Mouse (Mus musculus) hindbrain, embryonic 10.5 days (tissue): ENCODE measurements around the gene Elp4. TPM values are rescaled to one million over a fixed set of nuclear protein-coding genes. Genes with fewer than 3 reads are reported as not detected.

ENCODE experiments used
- DNase-seq: peaks from one replicate; pipeline ENCODE4 v3.0.0-alpha.2; 2017; ENCODE audit warnings: low spot score
- H3K27ac ChIP-seq: fragments of 300-500 bp; sonication (generic); 2 replicates; pipeline ENCODE4 v1.5.1; 2016; ENCODE audit warnings: mild to moderate bottlenecking, moderate library complexity
- H3K27me3 ChIP-seq: fragments of 300-500 bp; sonication (generic); 2 replicates; pipeline ENCODE4 v1.6.1; 2016; ENCODE audit warnings: mild to moderate bottlenecking; ENCODE audit not compliant: poor library complexity, insufficient read depth, severe bottlenecking
- H3K36me3 ChIP-seq: fragments of 300-500 bp; sonication (generic); 2 replicates; pipeline ENCODE4 v1.6.1; 2016; ENCODE audit warnings: mild to moderate bottlenecking, moderate library complexity
- H3K4me1 ChIP-seq: fragments of 300-500 bp; sonication (generic); replicated peaks from 2 replicates; pipeline ENCODE4 v1.6.1; 2016; ENCODE audit warnings: mild to moderate bottlenecking
- H3K4me3 ChIP-seq: fragments of 300-500 bp; sonication (generic); 2 replicates; pipeline ENCODE4 v1.5.1; 2016; ENCODE audit warnings: mild to moderate bottlenecking, moderate library complexity
- H3K9me3 ChIP-seq: fragments of 300-500 bp; sonication (generic); 2 replicates; pipeline ENCODE4 v1.6.1; 2016; ENCODE audit warnings: mild to moderate bottlenecking, moderate library complexity
- WGBS: fragments of 180-500 bp; shearing (Covaris S2); methylation state at CpG from one replicate; pipeline ENCODE4 v1.1.7; 2016; 5-methylcytosine and 5-hydroxymethylcytosine counted together
- polyA plus RNA-seq: library from polyadenylated mRNA; unstranded; fragments of >200 nt; fragmentation: Nextera tagmentation; extraction: Ambion mirVana; gene quantifications from 2 replicates; pipeline ENCODE4 v1.2.1, GENCODE M21; 2016

The Elp4 gene
- polyA plus RNA-seq, 1 experiment from 2014 or later = 49.8 TPM

DNA sequence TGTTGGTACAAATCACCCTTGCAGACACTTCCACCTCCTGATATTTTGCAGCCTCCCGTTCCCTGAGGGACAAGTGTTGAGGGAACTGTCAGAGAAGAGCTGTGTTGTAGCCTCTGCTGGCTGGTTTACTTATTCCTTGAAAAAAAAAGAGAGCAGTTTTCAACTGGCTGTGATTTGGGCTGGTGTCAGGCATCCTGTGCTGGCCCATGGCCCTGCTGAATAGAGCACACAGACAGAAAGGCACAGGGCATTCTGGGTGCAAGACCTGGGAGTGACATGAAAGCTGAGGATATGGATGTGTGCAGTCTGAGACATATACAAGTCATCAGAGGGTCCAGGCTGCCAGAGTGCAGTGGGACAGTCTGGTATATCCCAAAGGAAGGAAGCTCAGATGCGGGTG lies 205.7 kb downstream of the Elp4 start:
- Histone ChIP-seq H3K36me3 (peaks cover 27% of the 10 kb centered on the region), H3K27me3 (peaks cover 25% of the 10 kb centered on the region), H3K4me3 (no peak overlapping the region), H3K27ac (no peak overlapping the region), H3K9me3 (no peaks in the 10 kb centered on the region), H3K4me1 (peaks cover 13% of the 10 kb centered on the region; the same call in 1 of the 2 replicates)
- 83% methylated on average over 2 of the region's 2 CpGs for WGBS
- no peak for DNase-seq

DNA sequence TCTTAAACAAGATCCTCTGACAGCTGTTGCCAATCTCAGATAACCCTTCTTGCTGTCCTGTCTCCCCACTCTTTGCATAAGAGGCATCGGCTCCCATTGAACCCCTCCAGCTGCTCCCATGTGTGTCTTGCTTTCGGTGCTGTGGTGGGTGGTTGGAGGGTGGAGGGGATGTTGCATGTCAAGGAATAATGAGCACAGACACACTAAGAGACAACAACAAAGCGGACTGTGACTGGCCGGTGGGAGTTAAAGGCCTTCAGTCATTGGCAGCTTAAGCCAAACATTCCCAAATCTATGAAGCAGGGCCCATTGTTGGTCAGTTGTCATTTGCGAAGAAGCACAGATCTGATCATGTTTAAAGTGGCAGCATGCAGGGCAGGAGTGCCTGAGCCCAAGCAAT lies 206.6 kb downstream of the Elp4 start:
- Histone ChIP-seq H3K36me3 (peaks cover 36% of the 10 kb centered on the region), H3K9me3 (no peaks in the 10 kb centered on the region), H3K27ac (no peak overlapping the region), H3K4me3 (no peak overlapping the region), H3K4me1 (peaks cover 22% of the 10 kb centered on the region), H3K27me3 (peaks cover 33% of the 10 kb centered on the region)
- no peak for DNase-seq
- 60% methylated on average over 5 of the region's 5 CpGs for WGBS

DNA sequence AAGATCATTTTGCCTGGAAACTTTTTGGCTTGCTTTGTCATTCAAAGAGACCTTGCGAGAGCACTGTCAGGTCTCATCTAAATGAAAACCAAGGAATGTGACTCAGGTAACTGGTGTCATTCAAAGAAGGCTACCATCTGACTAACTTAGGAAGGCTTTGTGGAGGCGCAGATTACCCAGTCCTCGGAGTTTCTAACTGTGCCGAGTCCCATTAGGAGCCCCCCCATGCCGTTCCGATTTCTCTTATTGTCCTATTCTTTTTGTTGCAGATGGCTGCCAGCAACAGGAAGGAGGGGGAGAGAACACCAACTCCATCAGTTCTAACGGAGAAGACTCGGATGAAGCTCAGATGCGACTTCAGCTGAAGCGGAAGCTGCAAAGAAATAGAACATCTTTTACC lies 213.1 kb downstream of the Elp4 start:
- Histone ChIP-seq H3K27ac (peak overlapping the region; percentile 17; the same call in 1 of the 2 replicates), H3K4me1 (peaks cover 80% of the 10 kb centered on the region), H3K4me3 (peak overlapping the region; percentile 16; the same call in 1 of the 2 replicates), H3K27me3 (peaks cover 87% of the 10 kb centered on the region), H3K36me3 (peaks cover 35% of the 10 kb centered on the region), H3K9me3 (no peaks in the 10 kb centered on the region)
- 5% methylated on average over 10 of the region's 10 CpGs for WGBS
- peak; percentile 42 for DNase-seq

DNA sequence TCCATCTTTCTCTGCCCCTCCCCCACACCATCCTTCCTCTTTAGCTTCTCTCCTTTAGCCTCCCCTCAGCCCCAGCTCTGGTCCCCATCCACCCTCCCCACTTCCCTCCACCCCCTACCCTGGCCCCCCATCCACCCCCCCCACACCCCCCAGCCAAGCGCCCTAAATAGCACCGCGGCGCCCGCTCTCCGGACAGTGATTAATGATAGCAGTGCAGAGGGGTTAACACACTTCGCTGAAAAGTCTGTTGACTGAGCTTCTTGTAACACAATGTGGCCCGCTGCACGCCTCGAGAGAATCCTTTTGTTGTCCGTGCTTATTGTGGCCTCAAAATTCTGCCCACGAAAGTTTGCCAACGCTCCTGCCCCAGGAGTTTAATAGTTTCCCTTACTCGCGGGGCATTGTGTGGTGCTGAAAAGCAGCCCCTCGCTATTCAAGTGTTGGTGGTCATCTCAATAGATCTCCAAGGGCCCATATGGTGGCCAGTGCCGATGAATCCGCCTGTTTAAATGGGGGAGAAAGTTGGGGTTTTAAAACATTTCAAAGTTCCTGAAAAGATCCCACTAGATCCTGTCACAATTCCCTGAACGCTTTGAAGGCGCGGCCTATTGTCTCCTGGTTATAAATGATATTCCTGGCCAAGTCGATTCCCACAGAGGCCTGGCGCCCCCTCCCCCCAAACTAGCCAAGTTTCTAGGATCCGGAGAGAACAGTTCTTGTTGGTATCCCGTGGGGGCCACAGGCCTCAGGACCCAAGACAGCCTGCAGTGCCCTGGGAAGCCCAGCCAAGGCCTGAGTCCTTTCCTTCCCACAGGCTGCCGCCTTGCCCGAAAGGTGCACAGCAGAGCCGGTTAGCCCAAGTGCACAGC lies 214.4 kb downstream of the Elp4 start:
- Histone ChIP-seq H3K27ac (peak overlapping the region; percentile 84), H3K9me3 (no peaks in the 10 kb centered on the region), H3K36me3 (peaks cover 33% of the 10 kb centered on the region), H3K27me3 (peaks cover 91% of the 10 kb centered on the region), H3K4me1 (peaks cover 86% of the 10 kb centered on the region), H3K4me3 (peak overlapping the region; percentile 41)
- under 1% methylated on average over 28 of the region's 28 CpGs for WGBS
- DNase-seq = peak; percentile 81

DNA sequence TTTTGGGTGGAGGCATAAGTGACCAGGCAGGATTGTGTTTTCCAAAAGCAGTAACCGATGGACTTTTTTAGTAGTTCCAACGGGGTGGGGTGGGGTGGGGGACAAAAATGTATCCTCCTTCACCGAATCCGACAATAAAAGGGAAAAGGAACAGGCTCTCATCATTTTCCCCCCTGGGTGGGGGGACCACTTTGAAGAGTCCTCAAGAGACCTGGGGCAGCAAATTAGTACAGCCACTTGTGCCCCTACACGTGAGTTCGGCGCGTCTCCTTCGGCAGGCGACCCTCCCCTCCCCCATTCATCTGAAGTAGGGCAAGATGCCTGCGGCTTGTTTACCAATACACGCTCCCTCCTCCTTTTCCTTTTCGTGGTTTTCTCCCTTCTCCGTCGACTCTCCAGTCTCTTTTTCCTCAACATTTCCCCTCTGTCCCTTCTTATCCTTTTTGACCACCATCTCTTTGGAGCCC lies 215.0 kb downstream of the Elp4 start:
- no peak for DNase-seq
- Histone ChIP-seq H3K27ac (peak overlapping the region; percentile 84), H3K4me1 (peaks cover 83% of the 10 kb centered on the region), H3K36me3 (peaks cover 34% of the 10 kb centered on the region), H3K9me3 (no peaks in the 10 kb centered on the region), H3K4me3 (peak overlapping the region; percentile 41), H3K27me3 (peaks cover 96% of the 10 kb centered on the region)
- 0% methylated on average over 15 of the region's 15 CpGs for WGBS

DNA sequence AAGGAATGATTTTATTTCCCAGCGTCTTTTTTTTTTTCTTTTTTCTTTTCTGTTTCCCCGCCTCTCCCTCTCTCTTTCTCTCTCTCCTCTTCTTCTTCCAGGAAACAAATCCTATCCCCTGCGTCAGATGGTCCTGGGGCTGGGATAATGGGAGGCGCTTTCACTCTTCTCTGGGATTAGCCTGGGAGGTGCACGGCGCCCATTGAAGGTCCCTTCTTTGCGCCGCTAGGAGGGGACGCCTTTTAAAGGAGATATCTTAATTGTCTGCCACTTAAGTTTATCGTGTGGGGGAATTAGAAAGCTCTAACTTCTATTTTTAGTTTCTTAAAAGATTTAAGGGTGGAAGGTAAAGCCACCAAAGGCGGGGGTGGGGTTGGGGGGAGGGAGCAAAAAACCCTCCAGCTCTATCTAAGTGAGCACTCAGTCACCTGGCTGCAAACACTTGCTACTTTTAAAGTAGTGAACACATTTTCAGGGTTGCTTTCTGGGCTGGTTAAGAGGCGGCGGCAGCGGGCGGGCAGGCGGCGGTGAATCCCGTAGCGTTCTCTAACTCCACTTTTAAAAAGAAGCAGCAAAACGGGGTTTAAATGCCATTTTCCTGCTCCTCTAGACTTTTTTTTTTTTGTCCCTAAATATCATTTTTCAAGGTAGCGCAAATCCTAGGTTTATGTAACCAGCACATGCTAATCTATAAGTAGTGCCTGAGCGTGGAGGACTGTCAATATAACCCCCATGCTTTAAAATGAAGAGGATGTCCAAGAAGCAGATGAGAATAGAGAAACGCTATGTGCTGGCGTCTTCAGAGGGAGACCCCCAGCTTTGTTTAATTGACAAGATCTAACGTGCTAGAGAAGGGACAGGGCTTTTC lies 215.7 kb downstream of the Elp4 start:
- H3K27me3 ChIP-seq = peaks cover 100% of the 10 kb centered on the region
- no peaks in the 10 kb centered on the region for H3K9me3 ChIP-seq
- H3K4me1 ChIP-seq = peaks cover 79% of the 10 kb centered on the region
- H3K36me3 ChIP-seq = peaks cover 31% of the 10 kb centered on the region
- peak overlapping the region; percentile 84 for H3K27ac ChIP-seq
- peak; percentile 33 for DNase-seq
- under 1% methylated on average over 25 of the region's 25 CpGs for WGBS
- peak overlapping the region; percentile 41 for H3K4me3 ChIP-seq

DNA sequence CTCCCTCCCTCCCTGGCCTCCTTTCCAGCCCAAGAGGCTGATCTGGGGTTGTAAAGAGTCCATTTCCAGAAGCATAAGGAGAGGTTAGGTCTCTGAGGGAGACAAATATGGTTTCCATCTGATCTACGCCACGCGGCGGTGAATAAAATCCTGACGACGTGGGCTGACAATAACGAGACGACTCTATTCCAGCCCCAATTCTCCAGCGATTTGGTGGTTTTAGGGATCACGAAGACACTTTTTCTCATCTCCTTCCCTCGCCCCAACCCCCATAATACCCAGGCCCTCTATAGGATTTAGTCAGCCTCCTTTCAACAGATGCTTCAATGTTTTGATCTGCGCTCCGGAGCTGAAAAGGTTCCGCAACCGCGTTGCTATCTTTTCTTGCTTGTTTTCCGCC lies 216.4 kb downstream of the Elp4 start:
- peaks cover 24% of the 10 kb centered on the region for H3K36me3 ChIP-seq
- H3K9me3 ChIP-seq = no peaks in the 10 kb centered on the region
- peak overlapping the region; percentile 84 for H3K27ac ChIP-seq
- peaks cover 100% of the 10 kb centered on the region for H3K27me3 ChIP-seq
- peak overlapping the region; percentile 41 for H3K4me3 ChIP-seq
- H3K4me1 ChIP-seq = peaks cover 75% of the 10 kb centered on the region
- 1% methylated on average over 17 of the region's 17 CpGs for WGBS
- DNase-seq = no peak

DNA sequence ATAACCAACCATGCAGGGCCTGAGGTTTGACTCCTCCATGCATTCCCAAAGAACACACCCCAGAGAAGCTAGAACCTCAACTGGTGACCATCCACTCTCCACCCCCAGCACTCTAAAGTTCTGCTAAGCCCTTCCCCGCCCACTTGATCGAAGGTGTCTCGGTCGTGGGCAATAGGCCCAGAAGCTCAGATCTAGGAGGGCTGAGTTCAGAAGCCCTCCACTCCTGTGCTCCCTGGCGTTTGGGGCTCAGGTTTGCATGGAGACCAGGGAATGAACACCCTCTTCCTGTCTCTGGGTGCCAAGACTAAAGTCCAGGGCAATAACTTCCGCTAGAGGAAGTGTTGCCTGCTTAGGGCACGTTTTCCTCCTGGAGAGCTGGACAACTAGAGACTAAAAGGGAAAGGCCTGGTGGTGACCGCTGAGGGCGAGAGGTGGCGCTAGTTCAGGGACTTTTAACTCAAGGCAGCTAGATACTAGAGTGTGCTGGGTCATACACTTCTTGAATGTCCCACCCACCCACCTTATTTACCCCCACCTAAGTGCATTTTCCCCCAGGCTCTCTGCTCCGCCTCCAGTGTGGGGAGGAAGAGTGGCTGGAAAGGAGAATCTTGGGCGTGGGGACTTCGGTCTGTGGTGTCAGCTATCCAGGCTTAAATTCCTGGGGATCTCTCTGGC lies 216.9 kb downstream of the Elp4 start:
- 2% methylated on average over 13 of the region's 13 CpGs for whole genome bisulfite sequencing
- Histone ChIP-seq H3K4me3 (peak overlapping the region; percentile 41), H3K27me3 (peaks cover 100% of the 10 kb centered on the region), H3K36me3 (peaks cover 19% of the 10 kb centered on the region), H3K27ac (peak overlapping the region; percentile 84), H3K9me3 (no peaks in the 10 kb centered on the region), H3K4me1 (peaks cover 75% of the 10 kb centered on the region)
- peak; percentile 75 for DNase-seq

DNA sequence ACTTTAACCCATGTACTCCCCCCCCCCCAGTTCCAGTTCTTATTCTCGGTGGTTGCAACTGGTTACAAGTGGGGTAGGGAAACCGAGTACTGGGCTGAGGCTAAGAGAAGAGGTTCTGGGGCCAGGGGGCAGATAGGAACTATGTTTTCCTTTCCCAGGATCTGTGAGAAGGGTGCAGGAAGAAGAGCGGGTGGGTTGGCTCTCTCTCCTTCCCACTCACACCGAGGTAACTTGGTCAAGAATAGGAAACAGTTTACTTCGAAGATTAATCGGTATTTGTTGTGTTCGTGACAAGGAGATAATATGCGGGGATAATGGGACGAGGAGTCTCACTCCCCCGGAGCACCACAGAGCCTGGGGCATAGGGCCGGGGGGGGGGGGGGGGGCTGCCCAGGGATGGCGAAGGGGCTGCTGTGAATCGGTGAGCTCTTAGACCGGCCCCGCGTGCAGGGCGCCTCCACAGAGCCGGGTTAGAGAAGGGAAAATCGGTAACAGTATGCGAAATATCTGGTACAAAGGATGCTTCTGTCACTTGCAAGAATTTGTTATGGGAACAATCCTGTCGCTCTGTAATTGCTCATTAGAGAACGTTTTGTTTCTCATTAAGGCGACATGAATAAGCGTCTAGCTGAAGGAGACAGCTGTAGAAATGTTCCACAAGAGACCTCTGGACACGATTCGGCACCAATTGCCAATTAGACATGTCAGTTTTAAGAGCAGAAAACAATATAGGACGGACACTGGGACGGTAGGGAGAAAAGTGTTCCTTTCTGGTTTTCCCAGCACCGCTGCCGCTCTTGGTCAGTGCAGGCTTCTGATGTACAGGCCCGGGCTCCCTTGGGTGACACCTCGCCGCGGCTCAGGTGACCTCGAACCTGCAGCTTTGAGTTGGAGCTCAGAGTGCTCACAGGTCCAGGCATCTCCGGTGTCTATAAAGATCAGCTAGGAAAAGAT lies 217.7 kb downstream of the Elp4 start:
- peaks cover 12% of the 10 kb centered on the region; the same call in 1 of the 2 replicates for H3K36me3 ChIP-seq
- H3K27me3 ChIP-seq = peaks cover 100% of the 10 kb centered on the region
- H3K9me3 ChIP-seq = no peaks in the 10 kb centered on the region
- peak overlapping the region; percentile 84 for H3K27ac ChIP-seq
- peaks cover 75% of the 10 kb centered on the region for H3K4me1 ChIP-seq
- H3K4me3 ChIP-seq = peak overlapping the region; percentile 41
- 2% methylated on average over 36 of the region's 36 CpGs for WGBS
- DNase-seq = peak; percentile 33

DNA sequence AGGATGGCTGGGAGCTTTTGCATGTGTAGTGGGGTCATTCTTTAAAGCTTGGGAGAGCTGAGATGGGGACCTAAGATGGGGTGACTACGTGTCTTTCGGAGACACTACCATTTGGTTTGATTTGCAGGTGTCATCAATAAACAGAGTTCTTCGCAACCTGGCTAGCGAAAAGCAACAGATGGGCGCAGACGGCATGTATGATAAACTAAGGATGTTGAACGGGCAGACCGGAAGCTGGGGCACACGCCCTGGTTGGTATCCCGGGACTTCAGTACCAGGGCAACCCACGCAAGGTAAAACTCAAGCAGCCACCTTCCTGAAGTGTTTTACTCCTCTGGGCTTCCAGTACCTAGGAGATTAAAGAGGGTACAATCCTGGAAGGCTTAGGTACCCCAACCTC lies 218.7 kb downstream of the Elp4 start:
- Histone ChIP-seq H3K9me3 (no peaks in the 10 kb centered on the region), H3K4me1 (peaks cover 75% of the 10 kb centered on the region), H3K36me3 (peaks cover 12% of the 10 kb centered on the region; the same call in 1 of the 2 replicates), H3K27me3 (peaks cover 100% of the 10 kb centered on the region), H3K27ac (no peak overlapping the region), H3K4me3 (peak overlapping the region; percentile 41; the same call in 1 of the 2 replicates)
- peak; percentile 6 for DNase-seq
- WGBS = 17% methylated on average over 11 of the region's 11 CpGs

DNA sequence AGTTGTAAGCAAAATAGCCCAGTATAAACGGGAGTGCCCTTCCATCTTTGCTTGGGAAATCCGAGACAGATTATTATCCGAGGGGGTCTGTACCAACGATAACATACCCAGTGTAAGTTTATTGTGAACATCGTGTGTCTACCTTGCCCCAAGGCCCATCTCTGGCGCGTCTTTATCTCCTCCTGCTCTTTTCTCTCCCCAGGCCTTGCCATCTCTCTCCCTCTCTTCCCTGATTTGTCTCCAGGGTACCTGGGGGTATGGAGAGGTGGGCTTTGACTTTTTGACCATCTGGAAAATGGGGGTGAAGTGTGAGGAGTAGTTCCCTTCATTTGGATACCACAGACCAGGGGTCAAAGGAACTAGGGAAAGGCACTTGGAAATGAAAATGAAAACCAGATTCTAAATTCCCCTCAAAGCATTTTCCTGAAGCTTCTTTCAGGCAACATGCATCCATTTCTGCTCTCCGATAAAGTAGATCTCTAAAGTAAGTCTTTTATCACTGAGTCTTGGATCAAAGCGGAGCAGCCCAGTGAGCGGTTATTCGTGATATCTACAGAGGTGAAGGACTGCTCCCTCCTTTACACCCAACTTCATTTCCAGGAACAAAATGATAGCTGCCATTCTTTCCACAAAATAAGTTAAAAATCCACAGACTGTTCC lies 219.2 kb downstream of the Elp4 start:
- H3K4me3 ChIP-seq = peak overlapping the region; percentile 41; the same call in 1 of the 2 replicates
- H3K4me1 ChIP-seq = peaks cover 75% of the 10 kb centered on the region
- WGBS = 16% methylated on average over 11 of the region's 11 CpGs
- no peaks in the 10 kb centered on the region for H3K9me3 ChIP-seq
- H3K27ac ChIP-seq = 0 out of 2 replicates have a peak overlapping the region, but pooled peaks have one; percentile 16
- DNase-seq = peak; percentile 30
- H3K36me3 ChIP-seq = peaks cover 12% of the 10 kb centered on the region; the same call in 1 of the 2 replicates
- peaks cover 100% of the 10 kb centered on the region for H3K27me3 ChIP-seq
